Mouse (Mus musculus): ENCODE results near the gene Lpcat2.

GRCm38 (mm10) chr8:92812773-92813172 lies 42.4 kb upstream of the Lpcat2 start:
- TF ChIP-seq CTCF (IDR thresholded peaks at IDR 0.05; ENCODE audit: low read depth, low read length) (no peak), GATA2 (IDR thresholded peaks at IDR 0.05; ENCODE audit: borderline replicate concordance, low read depth, low read length) (no peak), TAL1 (conservative IDR thresholded peaks at IDR 0.05; ENCODE audit: low read depth, low read length) (no peak), GATA1 (IDR thresholded peaks at IDR 0.05; ENCODE audit: borderline replicate concordance, low read length) (no peak)

Data from G1E (cell line).